Mouse (Mus musculus) urinary bladder, postnatal 10 days (tissue): ENCODE results near the gene Dusp7.

Experiments used
- DNase-seq: peaks from one replicate; pipeline ENCODE4 v3.0.0; 2022; ENCODE audit warnings: low spot score

Gene Dusp7

DNA sequence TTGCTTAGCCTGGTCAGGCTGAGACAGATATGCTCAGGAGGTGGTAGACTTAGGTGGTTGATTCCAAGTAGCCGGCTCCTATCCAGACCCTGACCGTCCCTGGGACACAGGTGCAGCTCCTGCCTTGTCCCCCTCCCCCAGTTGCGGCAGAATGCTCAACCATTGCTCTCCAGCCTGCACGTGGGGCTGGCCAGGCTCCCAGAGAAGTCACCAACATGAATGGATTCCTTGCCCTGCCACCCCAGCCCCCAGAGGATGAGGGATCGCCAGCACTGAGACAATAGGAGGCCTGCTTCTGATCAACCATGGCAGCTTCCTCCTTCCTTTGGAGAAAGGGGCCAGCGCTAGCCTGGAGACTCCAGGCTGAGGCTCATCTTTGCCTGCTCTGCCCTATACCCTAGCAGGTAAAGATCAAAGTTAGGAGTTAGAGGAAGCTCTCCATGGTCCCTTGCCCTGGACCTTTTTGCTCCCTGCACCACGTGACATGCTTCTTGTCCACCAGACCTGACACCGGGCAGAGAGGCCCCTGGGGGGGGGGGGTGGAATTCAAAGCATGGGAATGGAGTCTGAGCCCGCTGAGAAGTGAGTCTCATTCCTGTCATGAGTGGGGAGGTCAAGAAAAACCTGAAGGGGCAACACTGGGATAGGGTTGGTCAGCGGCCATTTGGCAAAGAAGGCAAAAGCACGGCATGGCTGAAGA, 24.5 kb downstream of the Dusp7 start:
- no peak for DNase-seq

- DNase-seq = no peak
Observed at GRCm38 (mm10) chr9:106393548-106393947, 25.1 kb downstream of the Dusp7 start.

DNA sequence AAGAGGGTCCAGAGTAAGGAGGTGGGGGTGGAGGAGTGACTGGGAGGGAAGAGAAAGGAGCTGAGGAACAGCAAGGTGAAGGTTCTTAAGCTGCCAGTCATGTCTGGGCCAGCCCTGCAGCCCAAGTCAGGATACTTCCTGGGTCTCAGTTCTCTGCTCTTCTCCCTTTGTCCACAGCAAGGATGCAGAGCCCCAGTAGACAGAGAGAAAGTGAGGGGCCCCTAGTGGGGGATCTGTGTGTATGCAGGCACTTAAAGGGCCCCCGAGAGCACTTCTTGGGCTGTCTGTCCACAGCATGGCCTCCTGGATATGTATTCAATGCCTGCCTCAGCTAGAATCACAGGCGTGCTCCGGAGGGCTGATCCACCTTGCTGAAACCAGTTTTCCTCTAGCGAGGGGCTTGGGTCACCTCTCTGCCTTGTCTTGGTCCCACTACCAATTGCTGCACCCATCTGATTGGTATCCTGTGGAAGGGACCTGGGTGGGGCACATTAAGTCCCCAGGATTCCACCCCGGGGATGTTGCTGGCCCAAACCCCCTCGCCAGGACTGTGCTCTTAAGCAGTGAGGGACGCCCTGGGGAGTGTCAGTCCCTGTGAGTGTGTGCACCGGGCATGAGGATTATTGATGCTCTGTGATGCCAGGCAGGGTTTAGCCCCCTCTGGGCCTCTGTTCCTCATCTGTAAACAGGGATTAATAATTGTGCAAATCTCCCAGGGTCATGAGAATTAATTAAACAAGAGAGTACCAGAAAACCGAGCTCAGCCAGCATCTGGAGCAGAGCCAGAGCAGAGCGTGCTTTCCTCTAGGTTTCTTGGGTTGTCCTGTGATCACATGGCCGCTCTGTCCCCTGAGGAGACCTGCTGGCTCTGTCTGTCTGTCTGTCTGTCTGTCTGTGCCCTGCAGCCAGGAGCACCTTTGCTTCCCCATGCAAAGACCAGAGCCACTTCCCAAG, 26.5 kb downstream of the Dusp7 start:
- no peak for DNase-seq

- DNase-seq = no peak
Observed at GRCm38 (mm10) chr9:106397733-106398132, 29.3 kb downstream of the Dusp7 start.

DNA sequence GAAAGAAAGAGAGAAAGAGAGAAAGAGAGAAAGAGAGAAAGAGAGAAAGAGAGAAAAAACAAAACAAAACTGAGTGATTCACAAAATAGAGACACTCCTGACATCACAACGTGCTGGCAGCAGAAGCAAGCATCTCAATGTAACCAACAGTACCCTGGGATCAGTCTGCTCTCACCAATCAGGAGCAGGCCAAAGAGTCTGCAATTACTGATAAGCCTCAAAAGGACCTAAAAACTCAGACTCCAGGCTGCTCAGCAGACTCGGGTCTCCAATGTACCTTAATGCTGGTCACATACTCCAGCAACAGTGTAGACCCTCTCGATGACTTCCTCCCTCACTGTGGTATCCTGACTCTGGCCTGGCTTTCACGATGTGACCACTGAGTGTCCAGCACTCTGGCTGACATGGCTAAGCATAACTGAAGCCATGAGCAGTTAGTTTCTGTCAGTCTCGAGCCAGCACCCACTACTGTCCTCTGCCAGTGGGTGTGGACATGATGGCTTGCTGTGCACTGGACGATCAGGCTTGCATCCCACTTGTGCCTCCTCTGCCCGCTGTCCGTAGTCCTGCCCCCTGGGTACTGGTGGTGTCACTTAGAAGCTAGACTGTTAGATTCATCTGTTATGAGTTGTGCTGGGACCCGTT, 30.4 kb downstream of the Dusp7 start:
- no peak for DNase-seq

DNA sequence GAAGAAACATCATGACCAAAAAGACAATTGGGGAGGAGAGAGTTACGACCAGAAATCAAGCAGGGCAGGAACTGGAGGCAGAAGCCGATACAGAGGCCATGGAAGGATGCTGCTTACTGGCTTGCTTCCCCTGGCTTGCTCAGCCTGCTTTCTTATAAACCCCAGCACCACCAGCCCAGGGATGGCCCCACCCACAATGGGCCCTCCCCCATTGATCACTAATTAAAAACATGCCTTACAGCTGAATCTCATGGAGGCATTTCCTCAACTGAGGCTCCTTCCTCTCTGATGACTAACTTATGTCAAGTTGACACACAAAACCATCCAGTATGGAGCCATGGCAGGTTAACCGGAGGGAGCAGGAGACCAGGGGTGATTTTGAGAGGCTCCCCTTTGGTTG, 31.4 kb downstream of the Dusp7 start:
- DNase-seq = no peak

DNA sequence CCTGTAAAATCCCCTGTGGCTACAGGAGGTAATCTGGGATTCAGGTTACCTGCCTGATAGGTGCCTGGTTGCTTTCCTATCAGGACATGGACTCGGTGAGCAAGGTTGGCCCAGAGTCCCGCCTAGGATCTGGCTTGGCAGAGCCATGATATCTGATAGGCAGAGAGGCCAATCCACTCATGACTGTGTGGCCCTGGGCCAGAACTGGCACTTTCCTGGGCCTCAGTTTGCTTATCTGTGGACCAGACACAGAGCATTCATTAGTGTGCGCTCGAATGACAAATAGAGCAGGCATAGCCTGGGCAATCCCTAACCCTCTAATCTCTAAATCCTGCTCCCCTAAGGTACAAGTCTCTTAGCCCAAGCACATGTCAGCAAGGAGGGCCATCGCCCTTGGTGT, 33.7 kb downstream of the Dusp7 start:
- DNase-seq = no peak

GRCm38 (mm10) chr9:106402607-106403375, 34.4 kb downstream of the Dusp7 start:
- no peak for DNase-seq

GRCm38 (mm10) chr9:106405275-106405674, 36.8 kb downstream of the Dusp7 start:
- no peak for DNase-seq

DNA sequence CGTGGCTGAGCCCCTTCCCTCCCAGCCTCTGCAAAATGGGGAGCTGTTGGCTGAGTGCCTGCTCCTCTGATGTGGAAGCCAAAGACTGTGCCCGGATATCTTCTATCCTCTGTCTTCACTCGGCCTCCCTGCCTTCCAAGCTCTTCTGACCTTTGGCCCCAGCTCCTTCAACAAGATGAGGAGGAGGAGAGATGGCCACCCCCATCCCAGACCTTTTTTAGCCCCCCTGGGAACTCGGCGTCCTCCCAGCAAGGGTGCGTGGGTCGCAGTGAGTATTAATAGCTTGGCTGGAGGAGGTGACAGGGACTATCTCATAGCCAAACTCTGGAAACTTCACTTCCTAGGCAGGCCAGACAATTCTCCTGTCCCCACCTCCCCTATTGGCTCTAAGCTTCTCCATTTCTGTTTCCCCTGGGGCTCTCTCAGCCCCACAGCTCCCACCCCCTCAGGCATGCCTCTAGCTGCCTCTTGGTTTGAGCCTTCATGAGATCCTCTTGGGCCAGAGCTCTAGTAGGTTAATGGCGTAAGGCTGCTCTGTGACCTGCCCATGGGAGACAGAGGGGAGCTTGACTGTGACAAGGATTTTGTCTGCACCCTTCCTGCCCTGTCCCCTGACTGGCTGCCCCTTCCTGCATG, 38.1 kb downstream of the Dusp7 start:
- no peak for DNase-seq

DNA sequence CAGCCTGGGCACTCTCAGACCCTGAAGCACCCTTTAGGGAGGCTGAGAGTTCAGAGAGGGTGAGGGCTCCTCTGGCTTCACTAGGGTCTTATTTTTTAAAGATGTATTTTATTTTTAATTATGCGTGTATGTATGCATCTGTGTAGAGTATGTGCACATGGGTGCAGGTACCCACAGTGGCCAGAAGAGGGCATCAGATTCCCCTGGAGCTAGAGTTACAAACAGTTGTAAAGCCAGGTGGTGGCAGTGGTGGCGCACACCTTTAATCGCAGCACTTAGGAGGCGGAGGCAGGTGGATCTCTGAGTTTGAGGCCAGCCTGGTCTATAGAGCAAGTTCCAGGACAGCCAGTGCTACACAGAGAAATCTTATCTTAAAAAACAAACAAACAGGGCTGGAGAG, 40.7 kb downstream of the Dusp7 start:
- no peak for DNase-seq

DNA sequence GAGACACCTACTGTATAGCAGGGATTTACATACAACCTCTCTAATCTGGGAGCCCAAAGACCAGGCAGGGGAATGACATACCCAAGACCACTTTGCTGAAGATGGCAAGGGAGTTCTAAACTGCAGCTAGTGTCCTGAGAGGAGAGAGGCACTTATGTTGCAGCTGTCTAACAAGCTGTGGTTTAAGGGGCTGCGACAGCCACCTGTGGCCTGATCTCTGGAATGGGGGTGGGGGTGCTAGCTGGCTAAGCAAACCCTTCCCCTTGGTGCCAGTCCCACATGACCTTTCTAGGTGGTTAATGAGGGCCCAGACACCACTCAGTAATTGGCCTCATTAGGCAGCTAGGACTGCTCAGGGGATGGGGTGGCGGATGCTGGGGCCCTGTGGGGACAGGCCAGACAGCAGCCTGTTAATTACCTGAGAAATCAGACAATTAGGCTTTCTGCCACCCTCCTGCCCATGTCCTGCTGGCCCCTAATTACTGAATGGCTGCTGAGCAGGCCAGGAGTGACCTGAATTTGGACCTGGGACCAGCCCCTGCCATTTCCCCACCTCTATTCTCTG, 41.7 kb downstream of the Dusp7 start:
- no peak for DNase-seq

- no peak for DNase-seq
Observed at GRCm38 (mm10) chr9:106411091-106411594, 42.7 kb downstream of the Dusp7 start.

GRCm38 (mm10) chr9:106411729-106412128, 43.3 kb downstream of the Dusp7 start:
- no peak for DNase-seq

- DNase-seq = no peak
Observed at GRCm38 (mm10) chr9:106412210-106412609, 43.8 kb downstream of the Dusp7 start.

DNA sequence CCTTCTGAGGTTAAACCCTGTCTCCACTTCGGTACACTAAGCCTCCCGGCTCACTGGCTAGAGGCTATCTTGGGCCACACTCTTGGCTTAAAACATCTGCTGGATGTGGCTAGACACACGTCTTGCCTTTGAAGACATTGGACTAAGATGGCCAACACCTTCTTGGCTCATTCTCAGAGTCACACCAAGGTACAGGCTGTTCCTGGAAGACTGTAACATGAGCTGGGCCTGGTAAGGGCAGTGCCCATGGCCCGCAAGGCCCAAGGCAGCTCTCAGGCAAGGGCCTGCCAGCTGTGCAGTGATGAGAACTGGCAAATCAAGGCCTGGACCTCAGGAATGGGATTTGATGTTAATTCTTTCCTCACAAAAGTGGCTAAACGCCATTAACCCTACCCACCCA, 45.2 kb downstream of the Dusp7 start:
- DNase-seq = no peak

DNA sequence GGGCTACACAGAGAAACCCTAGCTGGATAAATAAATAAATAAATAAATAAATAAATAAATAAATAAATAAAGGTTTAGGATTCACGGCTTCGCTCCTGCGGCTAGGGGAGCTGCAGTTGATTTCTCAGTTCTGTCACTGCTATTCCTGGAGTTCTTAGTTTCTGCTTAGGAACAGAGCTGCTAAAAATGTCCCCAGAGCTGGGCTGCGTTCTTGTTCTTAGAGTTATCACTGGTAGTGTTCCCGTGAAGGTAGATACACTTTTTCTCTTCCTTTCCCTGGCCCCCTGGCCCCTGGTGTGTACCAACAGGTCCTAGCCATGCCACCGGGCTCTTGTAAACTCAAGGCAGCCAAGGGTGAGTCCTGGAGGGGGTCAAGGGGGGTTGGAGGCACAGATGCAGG, 48.4 kb downstream of the Dusp7 start:
- no peak for DNase-seq

DNA sequence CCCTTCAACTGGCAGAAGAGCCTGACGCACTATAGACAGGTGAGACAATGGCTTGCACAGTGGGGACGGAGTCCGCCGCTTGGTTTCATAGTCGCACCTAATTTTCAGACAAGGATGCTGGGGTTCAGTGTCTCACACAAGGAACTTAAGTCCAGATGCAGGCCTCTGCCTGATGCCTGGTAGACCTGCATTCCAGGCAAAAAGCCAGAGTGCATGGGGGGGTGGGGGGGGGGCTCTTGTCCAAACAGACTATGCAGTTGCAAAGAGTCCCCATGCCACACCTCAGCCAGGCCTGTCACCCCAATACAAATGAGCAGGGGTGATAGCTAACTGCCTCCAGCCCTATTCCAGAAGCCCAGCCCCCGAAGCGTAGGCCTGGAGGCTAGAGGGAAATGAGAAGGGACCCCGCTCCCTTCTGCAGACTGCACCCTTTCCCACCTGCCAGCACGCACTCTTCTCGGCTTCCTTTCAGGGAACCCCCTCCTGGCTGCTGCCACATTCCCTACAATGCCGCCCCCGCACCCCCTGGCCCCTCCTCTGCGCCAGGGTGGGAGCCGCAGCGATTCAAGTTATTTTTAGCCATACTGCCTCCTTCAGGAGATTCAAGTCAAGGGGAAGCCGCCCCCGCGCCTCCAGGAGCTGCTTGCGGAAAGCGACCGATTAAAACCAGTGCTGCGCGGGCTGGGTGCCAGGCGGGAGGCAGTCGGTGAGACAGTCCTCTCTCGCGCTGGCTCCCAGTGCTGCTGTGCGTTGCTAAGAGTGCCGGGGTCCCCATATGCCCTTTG, 49.6 kb downstream of the Dusp7 start:
- DNase-seq = peak; percentile 36

GRCm38 (mm10) chr9:106420608-106421007, 52.2 kb downstream of the Dusp7 start:
- no peak for DNase-seq
